Mouse (Mus musculus) adrenal gland (tissue): Measurements from ENCODE around the gene Baiap2.

Source experiments
- intact Hi-C: fragments of 180-260 bp; cut with DNase I; formaldehyde crosslinking; loops from one replicate; pipeline ENCODE4 v1.15.1; 2025
- long read RNA-seq, 2 experiments: library from polyadenylated mRNA; unstranded; transcript quantifications; one replicate each; pipeline ENCODE4 v2.0.0; 2020; ENCODE audit warnings: borderline replicate concordance in 1 of 2; ENCODE audit not compliant: insufficient replicate concordance in 1 of 2

The Baiap2 gene
- long read RNA-seq, experiment 1, transcript Baiap2-201 (14 exons, 2,394 nt), result major isoform, 12 of 22 reads
- long read RNA-seq, experiment 1, transcript Baiap2-202 (14 exons, 3,518 nt), result minor isoform, 5 of 22 reads
- long read RNA-seq, experiment 1, partial matches to known transcripts, result 0 of 22 reads
- long read RNA-seq, experiment 1, other reads (novel, unspliced or antisense), result 4 of 22 reads
- long read RNA-seq, experiment 2, full-length matches to known transcripts, result 38 of 41 reads
- long read RNA-seq, experiment 2, partial matches to known transcripts, result 2 of 41 reads
- long read RNA-seq, experiment 2, other reads (novel, unspliced or antisense), result 1 of 41 reads

DNA sequence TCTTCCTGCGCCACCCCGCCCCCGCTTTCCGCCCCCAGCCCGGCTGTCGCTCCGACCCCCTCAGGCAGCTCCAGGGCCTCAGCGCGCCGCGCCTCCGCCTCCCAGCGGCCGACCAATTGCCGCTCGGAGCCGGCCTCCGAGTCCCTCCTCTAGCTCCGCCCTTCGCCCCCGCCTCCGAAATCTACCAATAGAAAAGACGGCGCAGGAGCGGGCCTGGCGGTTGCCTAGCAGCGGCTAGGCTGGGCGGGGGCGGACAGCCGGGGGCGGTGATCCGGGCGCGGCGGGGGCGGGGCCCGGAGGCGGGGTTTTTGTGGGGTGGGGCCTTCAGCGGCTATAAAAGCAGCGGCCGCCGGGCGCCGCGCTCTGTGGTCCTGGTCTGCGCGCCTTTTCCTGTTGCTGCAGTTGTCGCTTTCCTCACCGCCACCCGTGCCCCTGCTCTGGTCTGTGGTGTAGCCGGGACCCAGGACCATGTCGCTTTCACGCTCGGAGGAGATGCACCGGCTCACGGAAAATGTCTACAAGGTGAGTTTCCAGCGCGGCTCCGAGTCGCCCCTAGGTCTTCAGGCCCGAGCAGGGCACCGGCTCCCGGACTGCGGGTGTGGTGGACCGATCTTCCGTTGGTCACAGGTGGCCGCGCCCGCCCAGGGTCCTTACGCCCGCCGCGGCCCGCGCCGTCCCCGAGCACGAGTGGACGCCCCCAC lies at the start of gene Baiap2:
Gene Baiap2 (plus strand): TSS at position 37 of the 701 bp plus-strand sequence.
- intact Hi-C loops, result loop anchor here (10.0 kb wide), 1 partner anchor 152 kb away; the partner anchor contains the start of genes Ndufaf8 and Tepsin

DNA sequence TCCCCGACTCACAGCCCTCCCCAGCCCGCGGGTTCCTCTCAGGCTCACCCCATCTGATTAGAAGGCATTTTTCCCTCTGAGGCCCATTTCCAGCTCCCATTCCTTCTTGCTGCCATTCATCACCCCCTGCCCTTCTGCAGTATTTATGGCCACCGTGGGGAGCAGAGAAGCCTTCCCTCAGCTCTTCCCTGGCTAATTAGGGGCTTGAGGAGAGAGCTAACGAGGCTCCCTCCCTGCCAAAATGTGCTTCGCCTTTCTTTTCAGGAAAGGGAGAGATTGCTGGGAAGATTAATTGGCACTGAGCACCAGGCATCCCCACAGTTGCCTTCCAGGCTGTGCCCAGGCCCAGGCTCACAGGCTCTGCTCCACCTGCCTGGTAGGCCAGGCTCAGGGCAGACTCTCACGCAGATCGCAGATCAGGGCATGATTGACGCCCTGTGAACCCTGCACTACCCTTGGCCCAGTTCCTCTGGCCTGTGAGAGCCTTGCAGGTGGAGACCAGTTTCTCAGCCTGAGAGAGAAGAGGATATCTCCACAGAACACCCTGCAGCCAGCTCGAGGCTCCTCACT lies 48.8 kb upstream of the Baiap2 start:
- intact Hi-C loops, result no loop called here

DNA sequence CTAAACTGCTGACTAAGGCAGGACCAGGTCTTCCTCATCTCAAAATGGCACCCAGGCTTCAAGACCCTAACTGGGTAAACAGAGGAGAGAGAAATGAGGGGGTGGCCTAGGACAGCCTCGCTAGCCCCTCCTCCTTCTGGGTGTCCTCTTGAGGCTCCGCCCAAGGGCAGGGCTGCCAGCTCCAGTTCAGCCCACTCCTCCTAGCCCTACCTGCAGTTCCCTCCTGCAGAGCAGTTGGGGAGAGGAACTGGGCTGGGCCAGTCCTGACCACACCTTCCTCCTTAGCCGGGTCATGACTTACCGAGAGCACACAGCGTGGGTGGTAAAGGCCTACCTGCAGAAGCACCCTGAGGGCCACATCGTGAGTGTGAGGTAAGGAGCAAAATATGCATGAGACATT lies 47.9 kb upstream of the Baiap2 start:
- intact Hi-C loops, result no loop called here

DNA sequence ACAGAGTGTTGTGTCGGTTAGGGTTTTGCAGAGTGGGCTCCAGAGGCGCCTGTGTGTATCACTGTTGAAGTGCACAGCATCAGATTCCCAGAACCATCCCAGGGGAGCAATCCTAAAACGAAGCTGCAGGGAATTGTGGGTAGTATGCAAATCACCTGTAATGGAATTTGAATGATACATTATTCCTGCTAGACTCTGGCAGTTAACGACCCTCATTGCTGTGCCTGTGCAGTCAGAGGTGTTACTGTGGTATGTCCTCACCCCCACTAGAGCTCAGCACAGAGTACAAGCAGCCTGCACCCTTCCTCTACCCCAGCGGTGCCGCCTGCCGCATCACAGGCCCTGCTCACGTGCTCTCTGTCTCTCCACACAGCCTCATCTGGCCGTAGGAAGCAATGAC lies 45.5 kb upstream of the Baiap2 start:
- intact Hi-C loops, result no loop called here

DNA sequence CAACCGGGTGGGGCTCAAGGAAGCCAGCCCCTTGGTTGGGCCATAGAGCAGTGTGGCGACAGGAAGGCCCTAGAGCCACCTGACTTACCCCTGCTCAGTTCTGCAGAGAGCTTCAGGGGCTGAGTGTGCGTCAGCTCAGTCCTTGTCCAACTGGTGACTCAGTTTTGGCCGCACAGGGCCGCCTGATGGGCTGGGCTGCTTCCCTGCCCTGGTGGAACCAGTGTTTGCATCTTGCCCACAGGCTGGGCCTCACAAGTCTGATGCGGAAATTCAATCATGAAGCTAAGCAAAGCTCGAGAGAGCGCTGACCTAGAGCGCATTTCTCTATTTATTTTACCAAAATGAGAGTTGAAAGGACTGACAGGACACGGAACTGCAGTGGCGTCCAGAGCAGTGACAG lies 43.6 kb upstream of the Baiap2 start:
- intact Hi-C loops, result no loop called here

DNA sequence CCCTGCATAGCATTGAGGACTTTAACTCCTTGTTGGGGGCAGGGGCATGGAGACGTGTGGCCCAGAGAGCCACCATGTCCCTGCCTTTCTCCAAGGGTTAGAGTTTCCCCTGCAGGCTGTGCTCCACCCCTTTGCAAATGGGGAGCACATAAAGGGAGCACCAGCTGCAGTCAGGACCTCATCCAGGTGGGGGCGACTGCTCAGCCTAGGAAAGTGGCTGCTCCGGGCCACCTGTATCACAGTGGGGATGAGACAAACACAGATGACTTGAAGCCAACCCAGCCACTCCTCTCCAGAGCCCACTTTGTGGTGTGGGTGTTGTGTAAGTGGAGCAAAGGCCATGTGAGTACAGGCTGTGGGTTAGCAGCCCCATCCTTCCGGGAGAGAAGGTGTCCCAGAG lies 41.4 kb upstream of the Baiap2 start:
- intact Hi-C loops, result loop anchor here (5.0 kb wide), 1 partner anchor 399 kb away; no protein-coding TSS in a partner anchor

DNA sequence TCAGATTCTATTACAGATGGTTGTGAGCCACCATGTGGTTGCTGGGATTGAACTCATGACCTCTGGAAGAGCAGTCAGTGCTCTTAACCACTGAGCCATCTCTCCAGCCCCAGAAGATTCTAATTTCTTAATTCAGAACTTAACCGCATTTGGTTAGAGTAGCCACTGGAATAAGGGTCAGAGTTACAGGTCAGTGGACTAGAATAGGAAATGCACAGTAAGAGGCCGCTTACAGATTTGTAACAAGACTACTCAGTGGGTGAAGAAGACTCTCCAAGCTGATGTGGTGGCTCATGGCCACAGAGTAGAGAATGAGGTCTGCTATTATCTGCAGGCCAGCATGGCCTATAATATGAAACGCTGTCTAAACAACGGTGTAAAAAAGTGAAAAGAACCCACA lies 39.7 kb upstream of the Baiap2 start:
- intact Hi-C loops, result loop anchor here (5.0 kb wide), 1 partner anchor 401 kb away; no protein-coding TSS in a partner anchor

DNA sequence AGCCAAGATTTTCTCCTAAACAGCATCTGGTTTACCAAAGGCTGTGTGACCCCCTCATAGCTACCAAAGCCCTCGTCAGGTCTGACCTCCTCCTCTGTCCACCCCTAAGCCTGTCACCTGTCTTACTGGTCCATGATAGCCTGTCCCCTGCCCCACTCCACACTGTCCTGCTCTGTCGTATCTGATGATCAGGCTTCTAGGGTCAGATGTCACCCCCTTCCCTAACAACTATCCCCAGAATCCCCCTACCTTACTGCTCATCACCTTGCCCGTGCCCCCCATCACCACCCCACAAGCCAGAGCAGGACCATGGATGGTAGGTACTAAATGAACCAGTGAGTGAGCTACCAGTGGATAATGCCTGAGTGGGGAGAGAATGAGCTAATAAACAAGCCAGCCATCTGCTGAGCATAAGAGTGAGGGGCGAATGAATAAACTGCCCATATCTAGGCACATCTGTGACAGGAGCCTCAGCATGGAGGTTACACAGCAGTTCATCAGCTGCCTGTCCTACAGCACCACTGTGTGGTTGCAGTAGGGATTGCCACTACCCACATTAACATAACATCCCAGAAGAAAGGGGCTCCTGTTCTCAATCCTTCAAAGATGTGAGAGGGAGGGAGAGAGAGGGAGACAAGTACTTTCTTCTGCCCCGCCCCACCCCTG lies 37.8 kb upstream of the Baiap2 start:
- intact Hi-C loops, result loop anchor here (5.0 kb wide), 1 partner anchor 402 kb away; no protein-coding TSS in a partner anchor

DNA sequence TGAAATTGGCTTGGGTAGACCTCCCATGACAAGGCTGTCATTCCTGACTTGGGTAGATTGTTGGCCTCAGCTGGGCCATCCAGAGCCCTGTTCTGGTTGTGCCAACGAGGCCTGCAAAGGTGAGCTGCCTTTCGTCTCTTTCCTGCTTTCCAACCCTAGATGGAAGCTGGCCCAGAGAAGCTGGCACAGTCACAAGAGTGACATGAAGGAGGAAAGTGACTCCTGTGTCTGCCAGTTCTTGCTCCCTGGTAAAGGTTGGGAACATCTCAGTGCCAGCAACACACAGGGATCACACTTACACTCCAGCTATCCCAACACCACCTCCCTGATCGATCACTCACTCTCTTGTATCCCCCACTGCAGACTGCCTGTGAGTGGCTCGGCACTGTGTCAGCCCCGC lies 36.8 kb upstream of the Baiap2 start:
- intact Hi-C loops, result no loop called here

DNA sequence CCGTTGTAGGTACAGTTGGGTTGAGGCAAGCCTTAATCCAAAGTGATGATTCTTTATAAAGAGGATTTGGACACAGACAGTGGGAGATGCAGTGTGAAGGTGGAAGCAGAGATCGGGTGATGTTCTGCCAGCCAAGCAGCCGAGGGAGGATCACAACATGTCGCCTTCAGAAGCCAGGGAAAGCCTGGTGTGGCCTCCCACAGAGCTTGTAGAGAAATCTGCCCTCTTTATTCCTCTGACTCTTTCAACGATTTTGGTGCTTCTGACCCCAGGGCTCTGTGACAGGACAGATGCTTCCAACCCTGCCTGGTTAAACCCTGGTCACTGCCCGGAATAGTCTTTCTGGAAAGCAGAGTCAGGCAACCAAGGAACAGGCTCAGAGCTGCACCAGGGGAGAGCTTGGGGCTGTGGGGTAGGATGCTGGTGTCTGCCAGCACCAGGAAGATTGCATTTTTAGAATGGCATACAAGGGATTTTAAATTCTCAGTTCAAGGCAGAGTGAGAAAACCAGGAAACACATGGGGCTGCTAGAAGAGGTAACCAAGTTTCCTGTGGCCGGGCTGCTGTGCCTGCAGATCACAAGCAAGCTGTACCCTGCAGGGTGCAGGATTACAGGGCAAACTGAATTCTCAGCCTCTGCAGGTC lies 35.4 kb upstream of the Baiap2 start:
- intact Hi-C loops, result no loop called here

DNA sequence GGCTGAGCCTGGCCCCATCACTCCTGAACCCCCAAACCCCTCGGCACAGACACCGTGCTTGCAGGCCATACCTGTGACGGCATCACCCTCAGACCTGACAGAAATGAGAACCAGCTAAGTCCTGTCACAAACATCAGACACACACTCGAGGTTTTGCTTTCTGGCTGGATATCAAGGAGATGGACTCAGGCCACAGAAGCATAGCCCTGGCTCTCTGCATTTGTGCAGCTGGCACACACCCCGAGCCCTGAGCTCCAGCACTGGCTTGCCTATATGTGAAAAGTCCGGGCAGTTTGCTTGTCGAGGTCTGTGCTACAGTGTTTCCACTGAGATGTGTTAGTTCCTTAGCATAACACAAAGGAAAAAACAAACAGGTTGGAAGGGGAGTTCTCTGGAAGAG lies 34.9 kb upstream of the Baiap2 start:
- intact Hi-C loops, result no loop called here

DNA sequence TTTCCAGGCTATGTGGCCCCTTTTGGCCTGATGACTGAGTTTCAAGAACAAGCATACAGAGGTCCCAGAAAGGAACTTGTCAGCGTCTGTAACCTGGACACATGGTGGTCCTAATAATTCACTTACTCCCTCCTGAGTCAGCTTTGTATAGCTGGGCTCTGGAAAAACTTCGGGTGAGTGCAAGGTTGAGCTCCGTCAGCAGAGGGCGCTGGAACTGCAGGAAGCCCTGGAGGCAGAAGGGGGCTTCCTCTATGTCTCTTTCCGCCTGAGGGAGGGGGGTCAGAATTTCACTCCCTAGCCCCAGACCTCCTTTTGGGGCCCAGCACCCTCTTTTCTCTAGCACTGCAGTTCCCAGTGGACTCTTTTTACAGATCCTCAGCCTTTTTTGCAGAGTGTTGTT lies 33.1 kb upstream of the Baiap2 start:
- intact Hi-C loops, result no loop called here

DNA sequence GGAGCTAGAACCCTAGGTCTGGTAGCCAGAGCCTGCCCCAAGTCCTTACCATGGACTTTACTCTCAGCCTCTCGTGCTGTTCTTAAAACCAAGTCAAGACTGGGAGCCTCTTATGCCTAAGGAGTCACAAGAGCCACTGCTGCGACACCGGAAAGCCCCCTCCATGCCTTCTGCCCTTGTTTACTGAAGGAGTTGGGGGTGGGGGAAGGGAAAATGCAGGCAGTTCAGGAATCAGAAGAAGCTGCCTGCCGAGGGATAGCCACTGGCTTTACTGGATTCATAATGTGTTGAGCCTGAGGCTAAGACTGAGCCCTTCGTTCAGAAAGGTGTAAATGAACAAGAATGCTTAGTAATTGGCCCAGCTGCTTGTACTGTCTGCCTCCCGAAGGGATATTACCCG lies 29.7 kb upstream of the Baiap2 start:
- intact Hi-C loops, result loop anchor here (5.0 kb wide), 1 partner anchor 79 kb away; no protein-coding TSS in a partner anchor

DNA sequence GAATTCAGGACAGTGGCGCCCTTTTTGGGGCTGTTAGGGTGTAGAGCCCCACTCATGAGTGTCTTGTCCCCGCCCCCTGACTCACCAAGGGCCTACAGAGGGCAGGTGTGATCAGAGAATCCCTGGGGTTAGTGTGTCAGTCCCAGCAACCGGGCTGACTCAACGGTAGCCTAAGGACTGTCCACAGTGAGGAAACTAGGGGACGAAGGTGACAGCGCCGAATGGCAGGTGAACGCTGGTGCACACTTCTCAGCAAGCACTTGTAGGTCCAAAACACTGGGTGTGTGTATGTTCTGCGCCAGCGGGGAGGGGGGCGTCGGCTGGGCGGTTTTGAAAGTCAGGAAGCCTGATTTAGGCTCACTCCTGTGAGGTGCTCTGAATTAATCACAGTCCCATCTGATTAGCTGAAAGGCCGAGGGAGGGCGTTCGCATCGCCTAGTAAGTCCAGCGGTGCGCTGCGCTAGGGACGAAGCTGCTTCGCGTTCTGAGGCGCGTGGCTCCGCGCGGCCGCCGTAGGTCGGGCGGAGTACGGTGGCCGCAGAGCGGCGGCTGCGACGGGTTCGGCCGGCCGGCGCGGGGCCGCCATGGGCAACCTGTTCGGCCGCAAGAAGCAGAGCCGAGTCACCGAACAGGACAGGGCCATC lies 29.1 kb upstream of the Baiap2 start, which contains the start of gene Chmp6:
Gene Chmp6 (plus strand): TSS at position 151 of the 644 bp plus-strand sequence.
- intact Hi-C loops, result loop anchor here (5.0 kb wide), 1 partner anchor 79 kb away; no protein-coding TSS in a partner anchor

DNA sequence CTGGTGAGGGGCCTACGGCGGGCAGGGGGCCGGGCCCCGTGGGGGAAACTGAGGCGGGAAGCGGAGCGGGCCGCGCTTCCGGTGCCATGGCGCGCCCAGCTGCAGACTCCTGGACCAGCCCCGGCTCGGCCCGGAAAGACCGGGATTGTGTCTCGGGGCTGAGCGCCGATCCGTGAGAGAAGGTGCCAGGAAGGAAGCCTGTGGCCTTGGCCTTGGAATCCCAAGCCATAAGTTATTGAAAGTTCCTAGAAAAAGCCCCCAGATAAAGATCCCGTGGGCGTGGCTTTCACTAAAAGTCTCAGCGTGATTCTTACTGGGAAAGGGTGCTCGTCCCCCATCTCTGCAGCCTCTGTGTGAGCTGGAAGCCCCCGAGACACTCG lies 28.6 kb upstream of the Baiap2 start:
- intact Hi-C loops, result loop anchor here (5.0 kb wide), 1 partner anchor 78 kb away; no protein-coding TSS in a partner anchor

DNA sequence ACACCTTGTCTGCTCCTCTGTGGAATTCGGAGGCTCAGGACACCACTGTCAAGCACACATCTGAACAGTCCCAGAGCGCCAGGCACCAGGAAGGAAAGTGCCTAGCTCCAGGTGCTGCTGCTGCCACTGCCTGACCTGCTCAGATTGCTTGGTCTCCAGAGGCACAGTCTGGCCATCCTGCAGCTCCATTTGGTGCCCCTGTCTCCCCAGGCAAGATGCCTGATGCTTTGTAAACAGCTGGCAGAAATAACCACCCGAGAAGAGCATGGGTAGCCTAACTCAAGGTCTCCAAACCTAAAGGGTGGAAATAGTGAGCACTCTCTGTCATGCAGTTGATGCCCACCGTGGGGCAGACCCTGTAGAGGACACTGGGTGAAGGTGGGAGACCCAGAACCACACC lies 28.2 kb upstream of the Baiap2 start:
- intact Hi-C loops, result loop anchor here (5.0 kb wide), 1 partner anchor 78 kb away; no protein-coding TSS in a partner anchor

DNA sequence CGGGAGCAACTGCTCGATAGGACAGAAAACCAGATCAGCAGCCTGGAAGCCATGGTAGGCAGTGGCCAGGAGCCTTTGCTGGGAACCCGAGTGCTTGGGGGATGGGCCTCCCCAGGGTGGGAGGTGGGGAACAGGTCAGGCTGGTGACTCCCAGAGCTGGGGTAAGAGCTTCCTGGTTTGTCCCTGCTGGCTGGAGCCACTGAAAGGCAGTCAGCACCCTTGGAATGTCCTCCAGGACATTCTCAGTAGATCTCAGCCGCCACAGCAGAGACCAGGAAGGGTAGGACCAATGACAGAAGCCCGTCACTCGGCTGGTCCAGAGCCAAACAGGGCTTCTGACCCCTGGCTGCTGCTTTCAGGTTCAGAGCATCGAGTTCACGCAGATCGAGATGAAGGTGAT lies 26.9 kb upstream of the Baiap2 start:
- intact Hi-C loops, result no loop called here

DNA sequence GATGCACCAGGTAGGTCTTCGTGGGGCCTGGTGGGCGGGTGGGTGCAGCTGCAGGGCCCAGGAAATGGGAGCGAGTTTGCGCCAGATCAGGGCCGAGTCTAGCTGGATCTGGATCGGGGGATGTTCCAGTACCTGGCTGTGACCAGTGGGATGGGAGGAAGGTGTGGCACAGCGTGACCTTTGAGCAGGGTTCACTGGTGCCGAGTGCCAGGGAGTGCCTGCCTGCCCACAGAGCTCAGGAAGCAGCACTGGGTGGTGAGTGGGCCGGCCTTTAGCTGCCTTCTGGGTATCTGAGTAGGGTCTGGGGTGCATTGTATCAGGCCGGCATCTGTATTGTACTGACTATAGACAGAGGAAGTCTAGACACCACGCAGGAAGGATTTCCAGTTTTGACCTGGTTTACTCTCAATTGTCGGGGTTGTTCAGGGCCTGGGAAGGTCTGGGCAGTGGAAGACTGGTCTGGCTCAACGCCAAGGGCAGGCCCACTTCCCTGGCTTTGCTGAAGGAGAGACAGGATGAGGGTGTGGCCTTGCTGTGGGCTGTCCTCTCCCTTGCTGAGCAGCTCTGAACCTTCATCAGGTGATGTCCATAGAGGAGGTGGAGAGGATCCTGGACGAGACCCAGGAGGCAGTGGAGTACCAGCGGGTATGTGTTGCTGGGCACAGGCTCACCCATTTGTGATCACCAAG lies 26.3 kb upstream of the Baiap2 start:
- intact Hi-C loops, result no loop called here

DNA sequence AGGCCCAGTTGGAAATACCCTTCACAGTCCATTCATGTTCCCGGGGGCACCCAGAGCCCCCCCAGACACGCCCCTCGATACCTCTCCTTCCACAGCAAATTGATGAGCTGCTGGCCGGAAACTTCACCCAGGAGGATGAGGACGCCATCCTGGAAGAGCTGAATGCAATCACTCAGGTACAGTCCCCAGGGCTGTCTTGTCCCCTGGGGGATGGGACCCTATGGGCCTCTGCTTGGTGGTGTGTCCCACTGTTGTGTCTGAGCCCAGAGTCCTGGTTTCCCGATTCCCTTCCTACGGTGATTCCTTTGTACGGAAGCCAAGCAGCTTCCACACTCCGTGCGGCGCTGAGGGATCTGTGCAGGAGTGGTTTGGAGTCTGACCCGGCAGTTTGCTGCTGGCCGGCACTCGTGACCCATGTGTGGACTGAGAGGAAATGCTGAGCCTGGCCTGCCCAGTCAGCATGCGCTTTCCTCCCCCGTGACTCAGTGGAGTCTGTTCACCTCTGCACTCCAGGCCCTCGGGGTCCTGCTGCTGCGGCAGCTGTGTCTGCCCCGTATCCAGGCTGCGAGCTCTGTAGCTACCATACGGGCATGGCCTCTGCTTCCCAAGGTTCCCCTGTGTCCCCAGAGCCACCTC lies 25.6 kb upstream of the Baiap2 start:
- intact Hi-C loops, result no loop called here
